Mouse (Mus musculus) bone marrow, adult 2 months (tissue): ENCODE measurements around the gene Rtn1.

Experiments used
- CTCF ChIP-seq: fragments of 200-500 bp; IDR thresholded peaks from 2 replicates; pipeline ENCODE4 v1.5.1; 2011; ENCODE audit warnings: low read length, control low read depth; ENCODE audit not compliant: control insufficient read depth, insufficient read depth
- POLR2A ChIP-seq: fragments of 200-500 bp; IDR thresholded peaks from 2 replicates; pipeline ENCODE4 v1.6.1; 2011; ENCODE audit warnings: low read depth, mild to moderate bottlenecking, control low read depth, low read length, borderline replicate concordance; ENCODE audit not compliant: control insufficient read depth

DNA sequence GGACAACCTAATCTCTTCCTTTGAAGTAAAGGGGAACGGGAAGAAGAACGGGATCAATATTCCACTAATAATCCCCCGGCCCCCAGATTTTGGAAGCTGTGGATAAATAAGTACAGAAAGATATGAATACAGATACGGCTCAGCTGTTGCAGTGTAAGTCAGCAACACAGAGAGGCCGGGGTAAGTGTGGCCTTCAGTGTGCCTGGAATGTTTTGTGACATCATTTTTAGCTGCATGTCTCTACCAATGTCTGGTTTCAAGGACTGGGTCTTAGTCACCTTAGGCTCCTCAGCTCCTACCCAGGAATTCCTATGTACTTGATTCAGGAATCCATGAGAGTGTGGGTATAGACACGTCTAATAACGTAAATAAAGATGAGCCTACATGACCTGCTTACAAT is 124.3 kb downstream of the Rtn1 start:
- TF ChIP-seq POLR2A (no peak), CTCF (no peak)
